Mouse (Mus musculus): Measurements from ENCODE around the gene Gm10961. TPM values are rescaled to one million over a fixed set of nuclear protein-coding genes. Genes with fewer than 3 reads are reported as not detected.
A peak's percentile ranks its signal among the peaks of the same experiment; 100 is the strongest.

The Gm10961 gene
- polyA plus RNA-seq, 1 experiment from 2014 or later: not detected

DNA sequence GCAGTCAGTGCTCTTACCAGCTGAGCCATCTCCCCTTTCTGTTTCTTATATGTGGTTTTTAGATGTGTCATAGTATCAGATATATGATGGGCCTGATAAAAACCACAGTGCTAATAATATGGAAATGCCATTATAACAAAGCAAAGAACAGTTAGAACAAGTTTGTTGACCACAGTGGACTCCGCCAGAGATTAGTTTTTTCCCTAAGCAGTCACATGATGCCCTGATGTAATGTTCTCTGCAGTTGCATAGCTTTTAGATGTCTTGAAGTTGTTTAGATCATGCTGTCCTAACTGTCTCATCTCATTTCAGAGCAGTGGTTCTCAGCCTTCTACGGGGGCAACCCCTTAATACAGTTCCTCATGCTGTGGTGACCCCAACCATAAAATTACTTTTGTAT is 25.0 kb downstream of the Gm10961 start:
- WGBS: 75% methylated on average over 2 of the region's 2 CpGs
- TF ChIP-seq EP300 (optimal IDR thresholded peaks at IDR 0.05): no peak
- TF ChIP-seq CTCF (IDR thresholded peaks at IDR 0.05; ENCODE audit: low read depth): no peak
- H3K4me3 ChIP-seq (ENCODE audit: low read depth, low read length): no peak overlapping the region
- no peaks in the 10 kb centered on the region for H3K4me1 ChIP-seq (replicated peaks; ENCODE audit: control insufficient read depth, insufficient read depth)
- H3K9me3 ChIP-seq (ENCODE audit: control insufficient read depth, low read length): no peaks in the 10 kb centered on the region
- no peaks in the 10 kb centered on the region for H3K27me3 ChIP-seq (ENCODE audit: control insufficient read depth, insufficient read depth, low read length)
- 0 out of 2 replicates have a peak, but pooled peaks cover 4% of the 10 kb centered on the region for H3K36me3 ChIP-seq (ENCODE audit: control insufficient read depth, insufficient read depth, low read length)
- no peak overlapping the region for H3K4me2 ChIP-seq (replicated peaks; ENCODE audit: low read depth)
- ATAC-seq (ENCODE audit: low FRiP score, low TSS enrichment) (peak; percentile 46; the same call in 1 of the 2 replicates), DNase-seq (ENCODE audit: low spot score) (no peak)
- H3K27ac ChIP-seq (replicated peaks): no peak overlapping the region
- no peak overlapping the region for H3K9ac ChIP-seq (ENCODE audit: low read length)

DNA sequence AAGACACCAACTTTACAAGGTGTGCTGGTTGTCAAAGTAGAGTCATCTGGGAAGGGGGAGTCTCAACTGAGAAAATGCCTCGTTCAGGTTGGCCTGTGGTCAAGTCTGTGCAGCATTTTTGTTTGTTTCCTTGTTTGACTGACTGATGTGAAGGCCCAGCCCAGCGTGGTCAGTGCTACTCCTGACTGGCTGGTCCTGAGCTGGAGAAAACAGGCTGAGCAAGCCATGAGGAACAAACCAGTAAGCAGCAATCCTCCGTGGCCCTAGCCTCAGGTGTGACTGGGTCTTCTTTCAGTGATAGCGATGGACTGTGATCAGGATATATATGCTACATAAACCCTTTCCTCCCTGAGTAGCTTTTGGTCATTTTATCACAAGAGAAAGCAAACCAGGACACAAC is 25.8 kb downstream of the Gm10961 start:
- WGBS: 62% methylated on average over 4 of the region's 4 CpGs

DNA sequence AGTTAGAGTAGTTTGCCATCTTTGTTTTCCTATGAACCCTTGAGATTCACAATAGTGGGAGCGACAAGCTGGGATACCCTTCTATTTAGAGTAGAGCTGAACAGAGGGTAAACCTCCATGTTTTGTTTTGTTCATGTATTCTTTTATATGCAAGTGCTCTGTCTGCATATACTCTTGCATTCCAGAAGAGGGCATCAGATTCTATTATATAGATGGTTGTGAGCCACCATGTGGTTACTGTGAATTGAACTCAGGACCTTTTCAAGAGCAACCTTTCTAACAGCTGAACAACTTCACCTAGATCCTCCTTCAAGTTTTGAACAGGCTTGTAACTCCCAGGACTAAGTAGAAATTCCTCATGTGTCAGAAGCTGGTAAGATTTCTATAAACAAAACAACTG is 27.9 kb downstream of the Gm10961 start:
- H3K36me3 ChIP-seq (ENCODE audit: control insufficient read depth, insufficient read depth, low read length): 0 out of 2 replicates have a peak, but pooled peaks cover 4% of the 10 kb centered on the region
- 80% methylated on average over 1 of the region's 1 CpGs for WGBS
- no peak overlapping the region for H3K4me3 ChIP-seq (ENCODE audit: low read depth, low read length)
- TF ChIP-seq CTCF (IDR thresholded peaks at IDR 0.05; ENCODE audit: low read depth) (peak; percentile 58), EP300 (optimal IDR thresholded peaks at IDR 0.05) (no peak)
- DNase-seq (ENCODE audit: low spot score) (no peak), ATAC-seq (ENCODE audit: low FRiP score, low TSS enrichment) (no peak)
- H3K27ac ChIP-seq (replicated peaks): no peak overlapping the region
- H3K9ac ChIP-seq (ENCODE audit: low read length): no peak overlapping the region
- no peaks in the 10 kb centered on the region for H3K27me3 ChIP-seq (ENCODE audit: control insufficient read depth, insufficient read depth, low read length)
- no peaks in the 10 kb centered on the region for H3K4me1 ChIP-seq (replicated peaks; ENCODE audit: control insufficient read depth, insufficient read depth)
- no peaks in the 10 kb centered on the region for H3K9me3 ChIP-seq (ENCODE audit: control insufficient read depth, low read length)
- H3K4me2 ChIP-seq (replicated peaks; ENCODE audit: low read depth): no peak overlapping the region

More for the DNA sequence above, 25.8 kb downstream of the Gm10961 start:
- no peaks in the 10 kb centered on the region for H3K4me1 ChIP-seq (replicated peaks; ENCODE audit: control insufficient read depth, insufficient read depth)
- TF ChIP-seq CTCF (IDR thresholded peaks at IDR 0.05; ENCODE audit: low read depth) (no peak), EP300 (optimal IDR thresholded peaks at IDR 0.05) (no peak)
- no peak overlapping the region for H3K9ac ChIP-seq (ENCODE audit: low read length)
- no peaks in the 10 kb centered on the region for H3K9me3 ChIP-seq (ENCODE audit: control insufficient read depth, low read length)
- H3K27me3 ChIP-seq (ENCODE audit: control insufficient read depth, insufficient read depth, low read length): no peaks in the 10 kb centered on the region
- no peak overlapping the region for H3K27ac ChIP-seq (replicated peaks)
- 0 out of 2 replicates have a peak, but pooled peaks cover 4% of the 10 kb centered on the region for H3K36me3 ChIP-seq (ENCODE audit: control insufficient read depth, insufficient read depth, low read length)
- ATAC-seq (ENCODE audit: low FRiP score, low TSS enrichment) (peak; percentile 55; the same call in 1 of the 2 replicates), DNase-seq (ENCODE audit: low spot score) (peak; percentile 21)
- H3K4me2 ChIP-seq (replicated peaks; ENCODE audit: low read depth): no peak overlapping the region
- no peak overlapping the region for H3K4me3 ChIP-seq (ENCODE audit: low read depth, low read length)

DNA sequence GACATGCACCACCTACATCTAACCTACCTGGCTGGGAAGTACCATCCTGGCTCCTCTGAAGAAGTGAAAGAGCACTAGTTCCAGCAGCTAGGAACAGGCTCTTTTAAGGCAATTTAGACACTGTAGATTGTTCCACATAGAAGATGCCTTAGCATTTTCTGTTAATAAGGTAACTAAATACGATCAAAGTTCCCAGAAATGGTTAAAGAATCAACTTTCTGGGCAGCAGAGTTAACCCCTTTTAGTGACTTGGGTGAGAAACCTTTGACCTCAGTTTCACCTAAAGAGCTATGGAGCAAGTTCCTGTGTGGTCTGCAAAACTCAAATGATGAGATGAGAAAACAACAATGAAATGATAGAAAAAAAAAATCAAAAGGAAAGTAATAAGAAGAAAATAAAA is 33.5 kb downstream of the Gm10961 start:
- TF ChIP-seq EP300 (optimal IDR thresholded peaks at IDR 0.05): no peak
- no peak for TF ChIP-seq CTCF (IDR thresholded peaks at IDR 0.05; ENCODE audit: low read depth)
- Histone ChIP-seq H3K9ac (ENCODE audit: low read length) (no peak overlapping the region), H3K4me3 (ENCODE audit: low read depth, low read length) (no peak overlapping the region), H3K27ac (replicated peaks) (no peak overlapping the region), H3K9me3 (ENCODE audit: control insufficient read depth, low read length) (no peaks in the 10 kb centered on the region), H3K36me3 (ENCODE audit: control insufficient read depth, insufficient read depth, low read length) (peaks cover 35% of the 10 kb centered on the region), H3K27me3 (ENCODE audit: control insufficient read depth, insufficient read depth, low read length) (no peaks in the 10 kb centered on the region), H3K4me1 (replicated peaks; ENCODE audit: control insufficient read depth, insufficient read depth) (no peaks in the 10 kb centered on the region), H3K4me2 (replicated peaks; ENCODE audit: low read depth) (no peak overlapping the region)
- no peak for ATAC-seq (ENCODE audit: low FRiP score, low TSS enrichment)
- no peak for DNase-seq (ENCODE audit: low spot score)
- 96% methylated on average over 1 of the region's 1 CpGs for WGBS

DNA sequence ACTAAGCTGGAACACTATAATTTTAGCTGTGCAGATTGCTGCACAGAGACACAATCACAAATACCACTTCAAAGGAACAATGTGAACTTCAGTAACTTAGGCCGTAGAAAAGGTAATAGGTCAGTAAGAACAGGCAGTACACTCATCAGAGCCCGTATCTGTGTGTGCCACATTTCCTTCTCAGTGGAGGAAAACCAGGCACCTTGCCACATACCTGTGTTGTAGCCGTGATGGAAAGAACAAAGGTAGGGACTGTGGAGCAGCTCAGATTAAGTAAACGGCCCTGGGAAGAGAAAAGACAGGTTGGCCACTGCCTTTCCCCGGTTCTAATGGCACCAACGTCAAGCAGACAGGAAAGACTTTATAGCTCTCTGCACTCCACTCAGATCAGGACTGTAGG is 36.3 kb downstream of the Gm10961 start:
- Histone ChIP-seq H3K4me3 (ENCODE audit: low read depth, low read length) (no peak overlapping the region), H3K4me1 (replicated peaks; ENCODE audit: control insufficient read depth, insufficient read depth) (no peaks in the 10 kb centered on the region), H3K36me3 (ENCODE audit: control insufficient read depth, insufficient read depth, low read length) (peaks cover 40% of the 10 kb centered on the region), H3K4me2 (replicated peaks; ENCODE audit: low read depth) (no peak overlapping the region), H3K9me3 (ENCODE audit: control insufficient read depth, low read length) (no peaks in the 10 kb centered on the region), H3K27me3 (ENCODE audit: control insufficient read depth, insufficient read depth, low read length) (no peaks in the 10 kb centered on the region), H3K9ac (ENCODE audit: low read length) (no peak overlapping the region), H3K27ac (replicated peaks) (no peak overlapping the region)
- ATAC-seq (ENCODE audit: low FRiP score, low TSS enrichment) (no peak), DNase-seq (ENCODE audit: low spot score) (no peak)
- no peak for TF ChIP-seq CTCF (IDR thresholded peaks at IDR 0.05; ENCODE audit: low read depth)
- TF ChIP-seq EP300 (optimal IDR thresholded peaks at IDR 0.05): no peak
- 67% methylated on average over 6 of the region's 6 CpGs for WGBS

DNA sequence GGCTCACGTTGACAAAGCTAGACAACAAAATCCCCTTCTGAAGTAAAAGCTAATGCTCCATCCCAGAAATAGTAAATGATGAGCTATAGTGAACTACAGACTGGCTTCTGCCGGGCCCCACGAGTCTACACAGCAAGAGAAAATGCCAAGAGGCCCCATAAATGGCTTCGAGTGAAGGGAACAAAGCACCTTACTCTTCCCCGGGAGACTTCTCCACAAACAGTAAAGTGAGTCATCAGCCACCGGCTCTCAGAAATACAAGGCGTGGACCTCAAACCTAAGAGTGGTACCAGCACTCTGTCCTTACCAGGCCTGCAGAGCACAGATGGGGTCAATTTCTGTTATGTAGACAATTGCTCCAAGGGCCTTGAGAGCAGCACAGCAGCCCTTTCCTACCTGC is 37.7 kb downstream of the Gm10961 start:
- Histone ChIP-seq H3K27ac (replicated peaks) (no peak overlapping the region), H3K4me2 (replicated peaks; ENCODE audit: low read depth) (no peak overlapping the region), H3K36me3 (ENCODE audit: control insufficient read depth, insufficient read depth, low read length) (peaks cover 47% of the 10 kb centered on the region), H3K4me3 (ENCODE audit: low read depth, low read length) (no peak overlapping the region), H3K9me3 (ENCODE audit: control insufficient read depth, low read length) (no peaks in the 10 kb centered on the region), H3K27me3 (ENCODE audit: control insufficient read depth, insufficient read depth, low read length) (no peaks in the 10 kb centered on the region), H3K9ac (ENCODE audit: low read length) (no peak overlapping the region), H3K4me1 (replicated peaks; ENCODE audit: control insufficient read depth, insufficient read depth) (no peaks in the 10 kb centered on the region)
- ATAC-seq (ENCODE audit: low FRiP score, low TSS enrichment) (no peak), DNase-seq (ENCODE audit: low spot score) (no peak)
- 70% methylated on average over 7 of the region's 7 CpGs for WGBS
- TF ChIP-seq EP300 (optimal IDR thresholded peaks at IDR 0.05) (no peak), CTCF (IDR thresholded peaks at IDR 0.05; ENCODE audit: low read depth) (no peak)

All from stomach, postnatal 0 days (tissue).